Mouse (Mus musculus) monocyte, adult 59 days (primary cell): ENCODE results near the gene Dmrta2. TPM values are rescaled to one million over a fixed set of nuclear protein-coding genes. Genes with fewer than 3 reads are reported as not detected.

Experiments
- total RNA-seq, 2 experiments: library from RNA; stranded (reverse); gene quantifications; one replicate each; pipeline ENCODE4 v1.2.4; 2023

Dmrta2 gene
- total RNA-seq = under 1 TPM; 0.21 to 0.33 TPM

GRCm38 (mm10) chr4:109977148-109978067 is at the start of gene Dmrta2:
Gene Dmrta2 (plus strand): TSS chr4:109978053.

